Mouse (Mus musculus): ENCODE measurements around the gene Hoxa6.

DNA sequence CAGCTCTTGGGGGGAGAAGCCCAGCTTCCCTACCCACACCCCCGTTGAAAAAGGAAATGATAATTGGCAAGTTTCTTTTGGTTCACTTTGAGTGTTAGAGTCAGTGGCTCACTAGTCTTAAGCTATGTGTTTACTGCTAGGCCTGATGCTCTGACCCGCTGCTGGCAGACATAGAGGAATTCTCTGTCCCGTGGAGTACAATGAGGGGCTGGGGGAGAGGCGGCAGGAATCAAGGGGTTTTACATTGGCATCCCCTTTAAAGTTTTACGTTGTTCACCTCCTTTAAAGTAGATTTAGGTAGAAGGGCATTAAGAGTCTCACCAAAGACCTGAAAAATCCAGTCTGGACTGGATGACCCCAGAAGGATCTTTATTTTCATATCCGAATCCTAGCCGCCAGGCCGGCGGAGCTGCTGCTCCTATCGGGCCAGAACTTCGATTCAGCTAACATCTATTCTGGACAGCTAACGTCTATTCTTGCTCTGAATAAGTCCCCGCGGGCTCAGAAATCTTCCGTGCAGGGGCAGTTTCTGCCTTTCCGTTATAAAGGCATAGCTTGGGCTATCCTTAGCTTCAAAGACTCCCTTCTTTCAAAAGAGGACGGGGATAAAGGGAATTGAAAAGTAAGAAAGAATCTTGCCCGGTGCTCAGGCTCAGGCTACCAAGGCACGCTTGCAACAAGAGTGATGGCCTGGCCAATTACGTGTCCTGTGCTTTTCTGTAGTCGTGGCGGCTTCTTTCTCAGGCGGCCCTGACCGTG lies 43.7 kb upstream of the Hoxa6 start:
- no peak for TF ChIP-seq JUND (conservative IDR thresholded peaks at IDR 0.05; ENCODE audit: low read depth, low read length)
- no peak for TF ChIP-seq MYC (IDR thresholded peaks at IDR 0.05; ENCODE audit: low read depth, low read length)

All from CH12.LX (cell line).